Mouse (Mus musculus) liver, postnatal 0 days (tissue): ENCODE data around the gene Daxx.

Experiments used
- CTCF ChIP-seq: sonication (generic); IDR thresholded peaks from 2 replicates; pipeline ENCODE4 v1.5.1; 2016; ENCODE audit warnings: antibody characterized with exemption, low read depth
- EP300 ChIP-seq: IDR thresholded peaks from 2 replicates; pipeline ENCODE4 v1.6.1; 2016; ENCODE audit warnings: antibody characterized with exemption, low read depth, mild to moderate bottlenecking

DNA sequence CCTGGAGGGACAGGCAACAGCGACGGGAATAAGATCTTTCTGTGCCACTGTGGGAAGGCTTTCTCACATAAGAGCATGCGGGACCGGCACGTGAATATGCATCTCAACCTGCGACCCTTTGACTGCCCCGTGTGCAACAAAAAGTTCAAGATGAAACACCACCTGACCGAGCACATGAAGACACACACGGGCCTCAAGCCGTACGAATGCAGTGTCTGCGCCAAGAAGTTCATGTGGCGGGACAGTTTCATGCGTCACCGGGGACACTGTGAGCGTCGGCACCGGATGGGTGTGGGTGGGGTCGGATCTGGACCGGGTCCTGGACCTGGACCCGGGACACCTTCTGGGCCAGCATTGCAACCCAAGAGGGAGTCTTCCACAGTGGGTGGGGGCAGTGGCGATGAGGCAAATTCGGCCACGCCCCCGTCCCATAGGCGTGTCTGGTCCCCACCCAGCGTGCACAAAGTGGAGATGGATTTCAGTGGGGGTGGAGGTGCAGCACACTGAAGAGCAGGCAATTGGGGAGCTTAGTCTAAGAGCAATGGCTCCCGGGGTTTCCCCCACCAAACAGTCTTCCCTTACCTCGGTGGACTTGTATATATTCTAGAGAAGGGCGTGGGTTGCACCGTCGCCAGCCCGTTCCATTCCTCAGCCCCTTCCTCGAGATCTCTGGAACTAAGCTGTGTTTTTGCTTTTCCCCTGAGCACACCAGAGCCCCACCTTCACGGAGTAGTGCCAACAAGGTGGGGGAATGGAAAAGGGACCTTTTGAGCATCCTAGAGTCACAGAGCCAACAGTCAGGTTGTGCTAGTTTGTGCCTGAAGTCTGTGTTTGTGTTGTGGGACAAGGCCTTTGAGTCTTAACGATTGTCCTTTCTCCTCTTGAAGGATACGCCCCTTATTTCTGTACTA is 9.3 kb downstream of the Daxx start:
- TF ChIP-seq CTCF (no peak), EP300 (no peak)
